Mouse (Mus musculus) lung, postnatal 0 days (tissue): Measurements from ENCODE around the gene Gypa. TPM values are rescaled to one million over a fixed set of nuclear protein-coding genes. Genes with fewer than 3 reads are reported as not detected.
A peak's percentile ranks its signal among the peaks of the same experiment; 100 is the strongest.

Experiments
- ATAC-seq: fragments of 200-750 bp; cut with Nextera tagmentation; 2 replicates; pipeline ENCODE4 v1.8.0; 2017; ENCODE audit warnings: moderate library complexity
- DNase-seq: peaks from one replicate; pipeline ENCODE4 v3.0.0-alpha.2; 2016; ENCODE audit warnings: low spot score
- H3K27ac ChIP-seq: fragments of 300-500 bp; sonication (generic); 2 replicates; pipeline ENCODE4 v1.5.1; 2014; ENCODE audit warnings: antibody characterized with exemption, mild to moderate bottlenecking, low read length, mixed read lengths
- H3K27me3 ChIP-seq: fragments of 300-500 bp; sonication (generic); replicated peaks from 2 replicates; pipeline ENCODE4 v1.6.1; 2014; ENCODE audit warnings: low read length, mixed read lengths; ENCODE audit not compliant: insufficient read depth
- H3K36me3 ChIP-seq: fragments of 300-500 bp; sonication (generic); 2 replicates; pipeline ENCODE4 v1.6.1; 2014; ENCODE audit warnings: low read length, mixed read lengths; ENCODE audit not compliant: insufficient read depth
- H3K4me1 ChIP-seq: fragments of 300-500 bp; sonication (generic); 2 replicates; pipeline ENCODE4 v1.6.1; 2014; ENCODE audit warnings: antibody characterized with exemption, low read depth, low read length, mixed read lengths; ENCODE audit not compliant: insufficient read depth
- H3K4me2 ChIP-seq: fragments of 300-500 bp; sonication (generic); replicated peaks from 2 replicates; pipeline ENCODE4 v1.6.1; 2014; ENCODE audit warnings: low read depth, mild to moderate bottlenecking, low read length, moderate library complexity, mixed read lengths
- H3K4me3 ChIP-seq: fragments of 300-500 bp; sonication (generic); 2 replicates; pipeline ENCODE4 v1.5.1; 2014; ENCODE audit warnings: low read depth, low read length
- H3K9ac ChIP-seq: fragments of 300-500 bp; sonication (generic); replicated peaks from 2 replicates; pipeline ENCODE4 v1.6.1; 2014; ENCODE audit warnings: low read depth, mild to moderate bottlenecking
- H3K9me3 ChIP-seq: fragments of 300-500 bp; sonication (generic); 2 replicates; pipeline ENCODE4 v1.6.1; 2016; ENCODE audit warnings: low read length, mixed read lengths
- CTCF ChIP-seq: IDR thresholded peaks from 2 replicates; pipeline ENCODE4 v1.5.1; 2016; ENCODE audit warnings: antibody characterized with exemption, mild to moderate bottlenecking
- EP300 ChIP-seq: IDR thresholded peaks from 2 replicates; pipeline ENCODE4 v1.6.1; 2016; ENCODE audit warnings: antibody characterized with exemption, mild to moderate bottlenecking, control low read depth
- whole genome bisulfite sequencing: fragments of 180-500 bp; shearing (Covaris S2); extraction: QIAGEN DNeasy Blood & Tissue Kit; methylation state at CpG from one replicate; pipeline ENCODE4 v1.1.7; 2014; 5-methylcytosine and 5-hydroxymethylcytosine counted together
- polyA plus RNA-seq: library from polyadenylated mRNA; unstranded; fragments of >200 nt; fragmentation: Nextera tagmentation; extraction: Ambion mirVana; gene quantifications from 2 replicates; pipeline ENCODE4 v1.2.1, GENCODE M21; 2015

Gene Gypa
- polyA plus RNA-seq, 1 experiment from 2014 or later = 10.0 TPM

DNA sequence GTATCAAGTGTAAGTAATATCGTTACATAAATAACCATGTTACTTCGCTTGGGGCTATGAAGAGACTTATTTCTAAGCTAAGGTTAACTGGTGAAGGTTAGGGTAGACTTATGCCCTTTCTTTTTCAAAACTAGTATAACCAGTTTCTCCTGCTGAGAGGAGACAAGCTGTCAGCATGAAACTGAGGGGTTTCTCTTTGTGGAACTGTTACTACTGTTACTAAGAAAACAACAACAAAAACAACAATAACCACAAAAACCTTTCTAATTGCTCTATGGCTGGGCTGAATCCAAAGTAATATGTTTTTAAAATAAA lies 722 bp downstream of the Gypa start:
- Histone ChIP-seq H3K9me3 (no peaks in the 10 kb centered on the region), H3K9ac (no peak overlapping the region), H3K4me2 (no peak overlapping the region), H3K27me3 (no peaks in the 10 kb centered on the region), H3K4me3 (no peak overlapping the region), H3K27ac (no peak overlapping the region), H3K36me3 (no peaks in the 10 kb centered on the region), H3K4me1 (no peaks in the 10 kb centered on the region)
- 83% methylated on average over 2 of the region's 2 CpGs for WGBS
- no peak for DNase-seq
- no peak for TF ChIP-seq CTCF
- no peak for TF ChIP-seq EP300
- ATAC-seq = no peak

DNA sequence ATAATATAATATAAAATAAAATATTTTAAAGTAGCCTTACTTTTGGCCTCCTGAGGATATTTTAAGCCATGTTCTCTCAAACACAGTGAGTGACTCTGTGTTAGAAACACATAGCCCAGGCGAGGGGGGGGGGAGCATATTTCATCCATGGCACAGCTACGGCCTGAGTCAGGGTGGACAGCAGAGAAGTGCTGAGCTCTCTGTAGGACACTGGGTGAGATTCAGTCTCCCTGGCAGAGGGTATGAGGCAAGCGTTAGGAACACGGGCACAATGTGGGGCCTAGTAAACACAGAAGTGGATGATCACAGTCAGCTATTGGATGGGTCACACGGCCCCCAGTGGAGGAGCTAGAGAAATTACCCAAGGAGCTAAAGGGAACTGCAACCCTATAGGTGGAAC lies 1.2 kb downstream of the Gypa start:
- no peaks in the 10 kb centered on the region for H3K9me3 ChIP-seq
- ATAC-seq (peak; percentile 41; the same call in 1 of the 2 replicates), DNase-seq (no peak)
- H3K4me2 ChIP-seq = no peak overlapping the region
- H3K27ac ChIP-seq = no peak overlapping the region
- no peaks in the 10 kb centered on the region for H3K27me3 ChIP-seq
- no peak overlapping the region for H3K4me3 ChIP-seq
- no peaks in the 10 kb centered on the region for H3K36me3 ChIP-seq
- no peaks in the 10 kb centered on the region for H3K4me1 ChIP-seq
- no peak overlapping the region for H3K9ac ChIP-seq
- 83% methylated on average over 5 of the region's 5 CpGs for WGBS
- TF ChIP-seq CTCF = no peak
- no peak for TF ChIP-seq EP300

DNA sequence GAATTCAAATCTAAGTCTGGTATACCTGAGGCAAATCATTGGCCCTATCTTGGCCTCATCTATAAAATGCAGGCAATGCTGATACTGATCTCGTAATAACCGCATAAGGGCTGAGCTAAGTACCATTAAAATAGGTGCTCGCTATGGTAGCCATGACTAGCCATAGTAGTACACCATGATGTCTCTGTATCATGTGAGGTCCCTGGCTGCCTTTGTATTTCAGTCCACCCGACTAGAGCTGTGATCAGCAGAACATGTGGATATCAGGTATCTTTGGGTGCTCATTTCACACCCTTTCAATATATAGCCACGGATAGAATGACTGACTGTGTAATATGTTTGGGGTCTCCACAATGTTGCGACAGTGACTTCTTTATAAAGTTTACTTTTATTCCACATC lies 1.9 kb downstream of the Gypa start:
- H3K4me3 ChIP-seq = no peak overlapping the region

DNA sequence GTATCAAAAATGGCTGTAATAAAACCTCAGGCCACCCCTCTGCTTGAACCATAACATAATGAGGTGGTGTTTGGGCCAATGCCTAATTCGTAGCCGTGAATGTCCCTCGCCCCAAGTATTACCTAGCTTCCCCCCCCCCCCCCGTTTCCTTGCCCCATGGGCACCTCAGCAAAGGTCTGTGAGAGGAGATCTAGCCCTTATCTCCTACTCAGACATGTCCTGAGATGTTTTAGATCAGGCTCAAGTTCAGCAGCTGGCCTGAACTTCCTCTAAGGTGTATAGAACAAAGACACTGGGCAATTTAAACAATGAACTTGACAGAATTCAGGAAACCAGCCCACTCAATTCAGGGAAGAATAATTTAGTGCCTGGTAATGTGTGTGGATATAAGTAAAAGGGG lies 3.7 kb downstream of the Gypa start:
- Histone ChIP-seq H3K4me2 (no peak overlapping the region), H3K9ac (no peak overlapping the region), H3K4me3 (no peak overlapping the region), H3K9me3 (no peaks in the 10 kb centered on the region), H3K27ac (no peak overlapping the region), H3K4me1 (no peaks in the 10 kb centered on the region), H3K36me3 (no peaks in the 10 kb centered on the region), H3K27me3 (no peaks in the 10 kb centered on the region)
- WGBS = 39% methylated on average over 4 of the region's 4 CpGs
- ATAC-seq (no peak), DNase-seq (no peak)
- TF ChIP-seq CTCF = no peak
- no peak for TF ChIP-seq EP300

More for the DNA sequence above, 1.9 kb downstream of the Gypa start:
- Histone ChIP-seq H3K9me3 (no peaks in the 10 kb centered on the region), H3K4me2 (no peak overlapping the region), H3K9ac (no peak overlapping the region), H3K27ac (no peak overlapping the region), H3K36me3 (no peaks in the 10 kb centered on the region), H3K4me1 (no peaks in the 10 kb centered on the region), H3K27me3 (no peaks in the 10 kb centered on the region)
- WGBS = 93% methylated on average over 6 of the region's 6 CpGs
- ATAC-seq (no peak), DNase-seq (no peak)
- no peak for TF ChIP-seq EP300
- TF ChIP-seq CTCF = no peak

DNA sequence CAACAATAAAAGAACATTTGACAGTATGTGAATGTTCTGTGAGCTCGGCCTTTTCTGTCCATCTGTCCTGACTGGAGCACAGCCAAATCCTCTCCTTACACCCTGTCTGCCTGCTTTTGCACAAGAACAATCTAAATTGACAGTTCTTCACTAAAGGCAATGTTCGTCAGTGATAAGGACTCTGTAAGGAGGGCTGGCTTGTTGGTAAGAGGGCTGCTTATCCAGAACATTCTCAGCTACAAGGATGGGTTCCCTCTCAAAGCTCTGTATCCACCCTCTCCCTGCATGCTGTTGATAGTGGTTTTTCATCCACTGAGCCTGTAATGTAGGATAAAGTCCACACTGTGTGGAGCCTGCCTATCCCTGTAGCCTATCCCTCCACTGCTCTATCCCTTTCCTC lies 6.7 kb downstream of the Gypa start:
- WGBS = 56% methylated on average over 2 of the region's 2 CpGs
- Histone ChIP-seq H3K27ac (no peak overlapping the region), H3K9ac (no peak overlapping the region), H3K4me2 (no peak overlapping the region), H3K4me3 (no peak overlapping the region), H3K36me3 (no peaks in the 10 kb centered on the region), H3K4me1 (no peaks in the 10 kb centered on the region), H3K27me3 (no peaks in the 10 kb centered on the region), H3K9me3 (no peaks in the 10 kb centered on the region)
- ATAC-seq (peak; percentile 21; the same call in 1 of the 2 replicates), DNase-seq (no peak)
- TF ChIP-seq EP300 (no peak), CTCF (no peak)

DNA sequence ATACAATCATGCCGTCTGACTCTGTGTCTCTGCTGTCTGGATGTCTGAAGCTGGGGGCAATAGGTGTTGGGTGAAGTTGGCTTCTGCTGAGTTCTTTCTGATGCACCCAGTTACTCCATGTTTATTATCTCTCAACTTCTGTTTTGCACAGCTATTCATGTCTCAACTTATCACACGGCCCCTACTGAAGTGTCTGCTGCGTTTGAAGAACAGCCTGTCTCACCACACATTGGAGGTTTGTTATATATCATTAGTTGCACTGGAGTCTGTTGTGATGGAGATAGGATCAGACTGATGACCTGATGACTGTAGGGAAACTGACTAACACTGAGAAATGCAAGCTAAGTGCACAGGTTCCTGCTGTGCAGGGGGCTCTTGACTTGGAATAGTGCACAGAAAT lies 7.2 kb downstream of the Gypa start:
- no peak for ATAC-seq
- no peaks in the 10 kb centered on the region for H3K27me3 ChIP-seq
- H3K9me3 ChIP-seq = no peaks in the 10 kb centered on the region
- no peaks in the 10 kb centered on the region for H3K36me3 ChIP-seq
- H3K4me2 ChIP-seq = no peak overlapping the region
- no peak overlapping the region for H3K9ac ChIP-seq
- no peak overlapping the region for H3K27ac ChIP-seq
- H3K4me3 ChIP-seq = no peak overlapping the region
- no peaks in the 10 kb centered on the region for H3K4me1 ChIP-seq
- TF ChIP-seq EP300 = no peak
- no peak for TF ChIP-seq CTCF
- no peak for DNase-seq
- 71% methylated on average over 3 of the region's 3 CpGs for WGBS

DNA sequence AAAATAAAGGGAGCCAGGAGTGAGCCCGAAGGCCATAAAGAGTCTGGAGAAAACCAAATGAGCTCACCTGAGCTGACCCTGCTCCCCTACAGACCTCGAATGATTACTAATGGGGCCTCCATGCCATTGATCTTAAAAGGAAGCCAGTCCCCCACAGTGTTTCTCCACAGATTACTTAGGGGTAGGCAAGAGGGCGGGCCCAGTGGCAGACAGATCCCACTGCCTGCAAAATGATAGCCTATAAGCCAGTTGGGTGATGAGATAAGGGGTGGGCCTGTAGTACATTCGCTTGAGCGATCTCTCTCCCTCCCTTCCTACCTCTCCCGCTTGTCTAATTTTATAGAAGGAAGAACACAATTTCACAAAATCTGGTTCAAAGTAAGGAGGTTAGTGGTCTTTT lies 7.7 kb downstream of the Gypa start:
- ATAC-seq (no peak), DNase-seq (no peak)
- Histone ChIP-seq H3K27ac (no peak overlapping the region), H3K4me2 (no peak overlapping the region), H3K9me3 (no peaks in the 10 kb centered on the region), H3K36me3 (no peaks in the 10 kb centered on the region), H3K4me3 (no peak overlapping the region), H3K9ac (no peak overlapping the region), H3K27me3 (no peaks in the 10 kb centered on the region), H3K4me1 (no peaks in the 10 kb centered on the region)
- WGBS = 76% methylated on average over 6 of the region's 6 CpGs
- TF ChIP-seq CTCF (no peak), EP300 (no peak)
